Mouse (Mus musculus) CH12.LX (cell line): ENCODE measurements around the gene Rbms1. TPM values are rescaled to one million over a fixed set of nuclear protein-coding genes. Genes with fewer than 3 reads are reported as not detected.

Source experiments
- DNase-seq: peaks from one replicate; pipeline ENCODE4 v3.0.0-alpha.2; 2013; ENCODE audit errors: extremely low read depth
- H3K27ac ChIP-seq: 2 replicates; pipeline ENCODE4 v1.5.1; 2012; ENCODE audit warnings: low read depth, mild to moderate bottlenecking, control low read depth, moderate library complexity; ENCODE audit not compliant: insufficient read depth
- H3K27me3 ChIP-seq: replicated peaks from 2 replicates; pipeline ENCODE3; 2012; ENCODE audit warnings: inconsistent platforms
- H3K36me3 ChIP-seq, 2 experiments: replicated peaks in 1 of 2; 2 replicates each; pipeline versions ENCODE3 to v1.6.1; 2012; ENCODE audit warnings: inconsistent platforms in 1 of 2, low read length in 1 of 2, mild to moderate bottlenecking in 1 of 2, mixed read lengths in 1 of 2, moderate library complexity in 1 of 2; ENCODE audit not compliant: control insufficient read depth in 1 of 2, insufficient read depth in 1 of 2
- H3K4me1 ChIP-seq, 2 experiments: 2 replicates each; pipeline ENCODE4 v1.6.1; 2012; ENCODE audit warnings: inconsistent platforms in 1 of 2, moderate library complexity in 1 of 2; ENCODE audit not compliant: insufficient read depth in 2 of 2, control insufficient read depth in 1 of 2
- H3K4me2 ChIP-seq: 2 replicates; pipeline ENCODE4 v1.6.1; 2012; ENCODE audit warnings: low read depth, mild to moderate bottlenecking, control low read depth; ENCODE audit not compliant: poor library complexity, insufficient read depth, severe bottlenecking
- H3K4me3 ChIP-seq, 3 experiments: fragments of 150-350 bp in 1 of 3; sonication (generic) in 1 of 3; replicated peaks in 1 of 3; 2 replicates each; pipeline versions ENCODE3 to v1.5.1; 2011 to 2012; ENCODE audit warnings: low read depth in 2 of 3, low read length in 2 of 3, mild to moderate bottlenecking in 2 of 3, moderate library complexity in 2 of 3, control low read depth in 1 of 3, improper control_type of control experiment in 1 of 3, inconsistent platforms in 1 of 3, mixed read lengths in 1 of 3; ENCODE audit not compliant: poor library complexity in 1 of 3
- H3K79me2 ChIP-seq: replicated peaks from 2 replicates; pipeline ENCODE4 v1.6.1; 2012; ENCODE audit warnings: mild to moderate bottlenecking, moderate library complexity; ENCODE audit not compliant: control insufficient read depth, poor library complexity, insufficient read depth, severe bottlenecking; ENCODE audit errors: extremely low read depth
- H3K9ac ChIP-seq: 2 replicates; pipeline ENCODE4 v1.6.1; 2012; ENCODE audit warnings: low read depth, mild to moderate bottlenecking, control low read depth, moderate library complexity; ENCODE audit not compliant: insufficient read depth
- H3K9me3 ChIP-seq: replicated peaks from 2 replicates; pipeline ENCODE3; 2012; ENCODE audit warnings: low read length, inconsistent platforms, mixed read lengths
- BHLHE40 ChIP-seq: IDR thresholded peaks from 2 replicates; pipeline ENCODE4 v1.6.1; 2011; ENCODE audit warnings: mild to moderate bottlenecking, low read depth, low read length, improper control_type of control experiment
- CHD1 ChIP-seq: IDR thresholded peaks from 2 replicates; pipeline ENCODE4 v1.6.1; 2012; ENCODE audit warnings: low read depth, low read length, improper control_type of control experiment, inconsistent platforms
- CHD2 ChIP-seq: IDR thresholded peaks from 2 replicates; pipeline ENCODE4 v1.6.1; 2011; ENCODE audit warnings: low read length, improper control_type of control experiment
- E2F4 ChIP-seq: IDR thresholded peaks from 2 replicates; pipeline ENCODE4 v1.6.1; 2011; ENCODE audit warnings: low read depth, low read length, improper control_type of control experiment; ENCODE audit not compliant: insufficient replicate concordance
- ELF1 ChIP-seq: IDR thresholded peaks from 2 replicates; pipeline ENCODE4 v1.6.1; 2014; ENCODE audit warnings: low read depth, mild to moderate bottlenecking, inconsistent platforms, low read length, improper control_type of control experiment
- EP300 ChIP-seq: IDR thresholded peaks from 2 replicates; pipeline ENCODE4 v1.6.1; 2011; ENCODE audit warnings: low read length, improper control_type of control experiment
- ETS1 ChIP-seq: conservative IDR thresholded peaks from 2 replicates; pipeline ENCODE4 v1.6.1; 2012; ENCODE audit warnings: low read depth, mild to moderate bottlenecking, inconsistent platforms, low read length, improper control_type of control experiment, moderate library complexity
- JUN ChIP-seq: IDR thresholded peaks from 2 replicates; pipeline ENCODE4 v1.6.1; 2011; ENCODE audit warnings: low read depth, mild to moderate bottlenecking, low read length, improper control_type of control experiment, moderate library complexity; ENCODE audit not compliant: insufficient read depth
- MAFK ChIP-seq: IDR thresholded peaks from 2 replicates; pipeline ENCODE4 v1.6.1; 2011; ENCODE audit warnings: low read length, improper control_type of control experiment; ENCODE audit not compliant: insufficient replicate concordance
- MAX ChIP-seq: IDR thresholded peaks from 2 replicates; pipeline ENCODE4 v1.6.1; 2011; ENCODE audit warnings: low read length, improper control_type of control experiment
- MAZ ChIP-seq: IDR thresholded peaks from 2 replicates; pipeline ENCODE4 v1.6.1; 2012; ENCODE audit warnings: low read depth, mild to moderate bottlenecking, inconsistent platforms, low read length, improper control_type of control experiment, moderate library complexity
- MEF2A ChIP-seq: IDR thresholded peaks from 2 replicates; pipeline ENCODE4 v1.6.1; 2014; ENCODE audit warnings: low read depth, mild to moderate bottlenecking, inconsistent platforms, low read length, improper control_type of control experiment, borderline replicate concordance
- NELFE ChIP-seq: IDR thresholded peaks from 2 replicates; pipeline ENCODE4 v1.6.1; 2011; ENCODE audit warnings: low read depth, low read length, improper control_type of control experiment
- NRF1 ChIP-seq: IDR thresholded peaks from 2 replicates; pipeline ENCODE4 v1.6.1; 2014; ENCODE audit warnings: low read depth, mild to moderate bottlenecking, inconsistent platforms, low read length, improper control_type of control experiment, moderate library complexity
- PAX5 ChIP-seq: IDR thresholded peaks from 2 replicates; pipeline ENCODE4 v1.6.1; 2012; ENCODE audit warnings: low read length, inconsistent platforms, mixed read lengths
- POLR2AphosphoS2 ChIP-seq: IDR thresholded peaks from 2 replicates; pipeline ENCODE4 v1.6.1; 2011; ENCODE audit warnings: low read depth, low read length, improper control_type of control experiment
- RAD21 ChIP-seq: IDR thresholded peaks from 2 replicates; pipeline ENCODE4 v1.6.1; 2011; ENCODE audit warnings: low read depth, mild to moderate bottlenecking, low read length, improper control_type of control experiment, moderate library complexity
- SIN3A ChIP-seq: IDR thresholded peaks from 2 replicates; pipeline ENCODE4 v1.6.1; 2012; ENCODE audit warnings: low read length, improper control_type of control experiment, inconsistent platforms
- SMC3 ChIP-seq: IDR thresholded peaks from 2 replicates; pipeline ENCODE4 v1.6.1; 2011; ENCODE audit warnings: low read depth, low read length, improper control_type of control experiment
- TBP ChIP-seq: conservative IDR thresholded peaks from 2 replicates; pipeline ENCODE4 v1.6.1; 2011; ENCODE audit warnings: low read depth, low read length, improper control_type of control experiment
- USF1 ChIP-seq: IDR thresholded peaks from 2 replicates; pipeline ENCODE4 v1.6.1; 2014; ENCODE audit warnings: low read depth, mild to moderate bottlenecking, inconsistent platforms, low read length, improper control_type of control experiment
- USF2 ChIP-seq: conservative IDR thresholded peaks from 2 replicates; pipeline ENCODE4 v1.6.1; 2011; ENCODE audit warnings: low read depth, low read length, improper control_type of control experiment
- ZMIZ1 ChIP-seq: IDR thresholded peaks from 2 replicates; pipeline ENCODE4 v1.6.1; 2012; ENCODE audit warnings: low read depth, mild to moderate bottlenecking, inconsistent platforms, low read length, improper control_type of control experiment
- dilution Hi-C: fragments of 300-500 bp; cut with MboI; formaldehyde crosslinking; loops from 2 replicates; pipeline ENCODE4 v1.14.3; 2020; ENCODE audit warnings: low sequenced_read_pairs; ENCODE audit not compliant: extremely low pct_unique_long_range_greater_than_20kb, extremely low pct_ligation_motif_present
- in situ Hi-C: fragments of 300-500 bp; cut with MboI; formaldehyde crosslinking; loops from 3 replicates; pipeline ENCODE4 v1.14.3; 2019; ENCODE audit warnings: low sequenced_read_pairs, low pct_ligation_motif_present, low pct_unique_long_range_greater_than_20kb, mixed read lengths
- polyA plus RNA-seq: library from polyadenylated mRNA; unstranded; fragments of >175 nt; gene quantifications from 2 replicates; pipeline ENCODE4 v1.2.1, GENCODE M21; 2012; ENCODE audit warnings: low read depth; ENCODE audit not compliant: insufficient read length
- total RNA-seq, 2 experiments: library from RNA; depleted of rRNA; stranded (reverse); fragments of 300-350 nt in 1 of 2; fragments of >200 nt in 1 of 2; gene quantifications; 2 replicates each; pipeline ENCODE4 v1.2.3; 2012 to 2014

The Rbms1 gene
- total and polyA plus RNA-seq, 3 experiments: 10.6 to 33.9 (median 12.6) TPM

- dilution Hi-C loops: no loop called here
- H3K4me3 ChIP-seq: no peak overlapping the region
Observed at GRCm38 (mm10) chr2:60869001-60869743, 93.8 kb downstream of the Rbms1 start.

GRCm38 (mm10) chr2:60868060-60868662 lies 94.8 kb downstream of the Rbms1 start:
- Histone ChIP-seq H3K9ac (no peak overlapping the region), H3K79me2 (no peaks in the 10 kb centered on the region; the same call in 1 of the 2 replicates), H3K4me1 (peaks cover 18 to 73% of the 10 kb centered on the region in 2 experiments), H3K9me3 (no peaks in the 10 kb centered on the region), H3K27ac (no peak overlapping the region), H3K4me2 (peak overlapping the region; percentile 15; the same call in 1 of the 2 replicates), H3K36me3 (peaks cover 0 to 8% of the 10 kb centered on the region in 2 experiments), H3K4me3 (no peak overlapping the region), H3K27me3 (no peaks in the 10 kb centered on the region)
- dilution Hi-C loops: no loop called here
- no peak for TF ChIP-seq ZMIZ1
- 0 out of 2 replicates have a peak, but pooled peaks have one; percentile 35 for TF ChIP-seq MAX
- peak; percentile 50; the same call in 1 of the 2 replicates for TF ChIP-seq ELF1
- peak; percentile 41; the same call in 1 of the 2 replicates for TF ChIP-seq ETS1
- TF ChIP-seq CHD1: no peak
- TF ChIP-seq MAFK: 0 out of 2 replicates have a peak, but pooled peaks have one; percentile 29
- TF ChIP-seq CHD2: no peak
- TF ChIP-seq BHLHE40: peak; percentile 67
- TF ChIP-seq SMC3: no peak
- TF ChIP-seq SIN3A: peak; percentile 29; the same call in 1 of the 2 replicates
- TF ChIP-seq EP300: peak; percentile 52; the same call in 1 of the 2 replicates
- in situ Hi-C loops: no loop called here
- peak; percentile 50 for DNase-seq

More at GRCm38 (mm10) chr2:60869001-60869743, 93.8 kb downstream of the Rbms1 start:
- H3K9ac ChIP-seq: no peak overlapping the region
- H3K36me3 ChIP-seq: peaks cover 0 to 8% of the 10 kb centered on the region in 2 experiments
- H3K27ac ChIP-seq: no peak overlapping the region
- H3K79me2 ChIP-seq: no peaks in the 10 kb centered on the region; the same call in 1 of the 2 replicates
- in situ Hi-C loops: no loop called here
- no peak for TF ChIP-seq MAZ
- no peak for TF ChIP-seq SIN3A
- TF ChIP-seq USF1: no peak
- no peak for TF ChIP-seq MEF2A
- no peak for TF ChIP-seq NRF1
- TF ChIP-seq USF2: no peak
- no peak for TF ChIP-seq PAX5
- TF ChIP-seq NELFE: no peak
- TF ChIP-seq E2F4: no peak
- no peak for TF ChIP-seq RAD21
- TF ChIP-seq POLR2AphosphoS2: no peak
- no peak for TF ChIP-seq ETS1
- TF ChIP-seq JUN: no peak
- TF ChIP-seq TBP: no peak
- no peak for TF ChIP-seq EP300
- TF ChIP-seq, all 38 proteins: peak for 0
- no peaks in the 10 kb centered on the region for H3K27me3 ChIP-seq
- DNase-seq: no peak
- no peak overlapping the region for H3K4me2 ChIP-seq
- H3K4me1 ChIP-seq: peaks cover 15 to 68% of the 10 kb centered on the region in 2 experiments
- H3K9me3 ChIP-seq: no peaks in the 10 kb centered on the region
